Mouse (Mus musculus) brain, adult 2 months (tissue): Measurements from ENCODE around the gene C1rl.
"Not testable (repeated sequence)": the region's sequence is repeated elsewhere in the genome, so short reads cannot be mapped to it uniquely, and the experiment has no call there.

ENCODE experiments used
- DNase-seq: peaks from one replicate; pipeline ENCODE4 v3.0.0; 2011; ENCODE audit warnings: low read depth, low spot score

The C1rl gene

GRCm38 (mm10) chr6:124472801-124473200 is 20.1 kb upstream of the C1rl start:
- DNase-seq = peak; percentile 48

DNA sequence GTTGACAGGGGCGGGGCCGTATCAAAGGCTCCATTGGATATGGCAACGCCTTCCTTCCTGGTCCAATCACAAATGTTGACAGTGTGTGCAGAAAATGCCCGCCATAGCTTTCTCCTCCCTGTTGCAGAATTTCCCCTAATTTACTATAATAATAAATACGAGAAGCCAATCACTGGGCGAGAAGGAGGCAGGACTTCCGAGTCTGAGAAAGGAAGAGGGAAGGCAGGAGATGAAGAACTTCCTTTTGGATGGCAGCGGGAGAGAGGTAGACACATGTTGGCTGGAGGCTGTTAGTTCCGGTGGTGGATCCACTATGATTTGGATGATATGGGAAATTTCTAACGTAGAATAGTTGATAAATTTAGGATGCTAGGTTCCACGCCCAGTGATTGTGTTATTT is 18.3 kb upstream of the C1rl start:
- no peak for DNase-seq

DNA sequence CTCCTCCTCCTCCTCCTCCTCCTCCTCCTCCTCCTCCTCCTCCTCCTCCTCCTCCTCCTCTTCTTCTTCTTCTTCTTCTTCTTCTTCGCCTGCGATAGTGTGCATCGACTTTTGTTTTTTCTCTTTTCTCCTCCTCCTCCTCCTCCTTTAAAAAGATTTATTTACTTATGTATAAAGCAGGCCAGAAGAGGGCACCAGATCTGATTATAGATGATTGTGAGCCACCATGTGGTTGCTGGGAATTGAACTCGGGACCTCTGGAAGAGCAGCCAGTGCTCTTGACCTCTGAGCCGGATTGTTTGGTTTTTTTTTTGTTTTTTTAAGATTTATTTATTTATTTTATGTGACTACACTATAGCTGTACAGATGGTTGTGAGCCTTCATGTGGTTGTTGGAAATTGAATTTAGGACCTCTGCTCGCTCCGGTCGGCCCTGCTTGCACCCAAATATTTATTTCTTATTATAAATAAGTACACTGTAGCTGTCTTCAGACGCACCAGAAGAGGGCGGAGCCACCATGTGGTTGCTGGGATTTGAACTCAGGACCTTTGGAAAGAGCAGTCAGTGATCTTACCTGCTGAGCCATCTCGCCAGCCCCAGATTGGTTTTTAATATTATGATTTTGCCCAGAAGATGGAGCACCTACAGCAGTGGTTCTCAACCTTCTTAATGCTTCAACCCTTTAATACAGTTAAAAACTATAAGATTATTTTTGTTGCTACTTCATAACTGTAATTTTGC is 17.4 kb upstream of the C1rl start:
- not testable (repeated sequence) for DNase-seq

- DNase-seq = no peak
These were observed 16.7 kb upstream of the C1rl start for GRCm38 (mm10) chr6:124476216-124476615.

GRCm38 (mm10) chr6:124476796-124477195 is 16.1 kb upstream of the C1rl start:
- DNase-seq = no peak

- DNase-seq = no peak
These were observed 15.7 kb upstream of the C1rl start for GRCm38 (mm10) chr6:124477221-124477655.

DNA sequence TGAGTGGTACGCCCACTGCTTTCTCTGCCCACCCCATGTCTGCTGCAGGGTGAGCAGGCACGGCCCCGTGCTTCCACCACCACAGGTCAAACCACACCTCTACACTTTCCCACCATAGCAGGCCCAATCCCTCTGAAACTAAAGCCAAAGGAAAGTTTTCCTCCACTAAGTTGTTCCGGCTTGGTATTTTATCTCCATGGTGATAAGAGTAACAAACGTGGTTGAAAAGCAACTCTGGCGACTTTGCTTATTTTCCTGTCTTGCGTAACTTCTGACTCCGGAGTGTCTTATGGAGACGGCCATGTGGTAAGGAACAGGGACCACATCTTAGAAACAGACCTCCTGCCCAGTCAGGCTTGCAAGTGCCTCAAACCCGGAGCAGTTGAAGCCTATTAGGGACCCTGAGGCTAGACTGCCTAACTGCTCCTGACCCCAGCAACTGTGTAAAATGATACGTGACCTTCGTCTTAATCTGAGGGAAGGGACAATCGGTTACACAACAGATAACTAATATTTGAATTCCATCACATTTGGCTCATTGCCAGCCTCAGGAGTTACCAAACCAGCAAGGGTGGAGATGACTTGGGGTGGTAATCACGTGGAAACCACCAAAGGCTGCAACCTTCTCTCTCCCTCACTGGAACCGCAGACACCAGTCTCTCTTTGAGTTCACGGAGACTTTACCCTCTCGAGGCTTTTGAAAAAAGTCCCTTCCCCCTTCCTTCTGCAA is 14.8 kb upstream of the C1rl start:
- DNase-seq = no peak

GRCm38 (mm10) chr6:124478874-124479572 is 13.9 kb upstream of the C1rl start:
- no peak for DNase-seq

- DNase-seq = no peak
These were observed 13.4 kb upstream of the C1rl start for GRCm38 (mm10) chr6:124479573-124479930.

GRCm38 (mm10) chr6:124480295-124480694 is 12.6 kb upstream of the C1rl start:
- DNase-seq = peak; percentile 78

- DNase-seq = peak; percentile 59
These were observed 11.3 kb upstream of the C1rl start for GRCm38 (mm10) chr6:124481571-124481970.

GRCm38 (mm10) chr6:124483831-124484230 is 9.1 kb upstream of the C1rl start:
- not testable (repeated sequence) for DNase-seq

- DNase-seq = no peak
These were observed 8.1 kb upstream of the C1rl start for GRCm38 (mm10) chr6:124484851-124485250.

GRCm38 (mm10) chr6:124485414-124486144 is 7.3 kb upstream of the C1rl start:
- DNase-seq = peak; percentile 76

- no peak for DNase-seq
These were observed 5.4 kb upstream of the C1rl start for GRCm38 (mm10) chr6:124487509-124487908.

- DNase-seq = no peak
These were observed 4.0 kb upstream of the C1rl start for GRCm38 (mm10) chr6:124488952-124489351.

- no peak for DNase-seq
These were observed 1.5 kb upstream of the C1rl start for GRCm38 (mm10) chr6:124491427-124491826.

GRCm38 (mm10) chr6:124493886-124494285 is 973 bp downstream of the C1rl start:
- no peak for DNase-seq

DNA sequence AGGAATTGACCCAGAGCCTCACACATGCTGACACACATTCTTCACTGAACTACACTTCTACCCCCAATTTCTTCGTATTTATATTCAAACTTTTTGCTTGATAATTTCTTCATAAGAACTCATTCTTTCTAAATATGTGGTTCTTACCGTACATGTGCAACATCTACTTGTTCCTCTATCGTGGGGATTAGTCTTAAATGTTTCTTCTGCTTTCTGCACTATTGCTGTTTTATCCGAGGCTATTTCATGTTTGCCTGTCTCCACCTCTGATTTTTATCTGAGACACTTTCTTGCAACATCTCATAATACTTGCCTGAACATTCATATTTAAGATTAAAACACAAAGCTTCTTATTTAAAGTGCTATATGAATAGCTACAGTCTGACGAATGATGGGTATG is 3.1 kb downstream of the C1rl start:
- DNase-seq = no peak

GRCm38 (mm10) chr6:124499914-124500566 is 7.1 kb downstream of the C1rl start:
- no peak for DNase-seq

- no peak for DNase-seq
These were observed 8.6 kb downstream of the C1rl start for GRCm38 (mm10) chr6:124501473-124501872.
